Mouse (Mus musculus): ENCODE results near the gene Topbp1. TPM values are rescaled to one million over a fixed set of nuclear protein-coding genes. Genes with fewer than 3 reads are reported as not detected.

Topbp1 gene
- polyA plus RNA-seq (2012; fragmentation: generic; extraction: Trizol): 32.2 TPM
- long read RNA-seq, experiment 1, partial matches to known transcripts: 2 of 4 reads
- long read RNA-seq, experiment 1, other reads (novel, unspliced or antisense): 2 of 4 reads
- long read RNA-seq, experiment 2, full-length matches to known transcripts: 36 of 78 reads
- long read RNA-seq, experiment 2, partial matches to known transcripts: 27 of 78 reads
- long read RNA-seq, experiment 2, other reads (novel, unspliced or antisense): 15 of 78 reads

GRCm38 (mm10) chr9:103304927-103305326 lies at the start of gene Topbp1, which contains the start of gene 1300017J02Rik:
Topbp1 (plus strand) TSS chr9:103305215.
1300017J02Rik (minus strand) TSS chr9:103305082.
- H3K79me3 ChIP-seq (ENCODE audit: low read depth): peaks cover 29% of the 10 kb centered on the region
- peaks cover 27% of the 10 kb centered on the region for H3K36me3 ChIP-seq (ENCODE audit: control insufficient read depth, insufficient read depth)
- H3ac ChIP-seq (ENCODE audit: control insufficient read depth, insufficient read length, low read depth): peak within 1 kb of the TSS; percentile 85
- peaks cover 45% of the 10 kb centered on the region for H3K79me2 ChIP-seq (ENCODE audit: control insufficient read depth, insufficient read depth)
- TF ChIP-seq CEBPB (IDR thresholded peaks at IDR 0.05; ENCODE audit: low read depth) (no peak), MYOG (IDR thresholded peaks at IDR 0.05; ENCODE audit: control insufficient read depth, extremely low read depth, insufficient read length) (no peak), FOSL1 (IDR thresholded peaks at IDR 0.05; ENCODE audit: insufficient read depth, low read length, poor library complexity, severe bottlenecking) (no peak), USF1 (IDR thresholded peaks at IDR 0.05; ENCODE audit: low read depth) (no peak), MAX (IDR thresholded peaks at IDR 0.05) (no peak), MYOD1 (IDR thresholded peaks at IDR 0.05; ENCODE audit: control insufficient read depth, insufficient read length, low read depth) (no peak), CTCF (IDR thresholded peaks at IDR 0.05; ENCODE audit: control insufficient read depth, insufficient read depth, insufficient read length) (no peak)
- no peaks in the 10 kb centered on the region for H3K27me3 ChIP-seq (ENCODE audit: control insufficient read depth, insufficient read depth, insufficient read length)
- H3K4me3 ChIP-seq (ENCODE audit: insufficient read depth, poor library complexity, severe bottlenecking): peak within 1 kb of the TSS; percentile 60

GRCm38 (mm10) chr9:103265778-103266177 lies 39.2 kb upstream of the Topbp1 start:
- Histone ChIP-seq H3K36me3 (ENCODE audit: control insufficient read depth, insufficient read depth) (no peaks in the 10 kb centered on the region), H3K4me3 (ENCODE audit: insufficient read depth, poor library complexity, severe bottlenecking) (no peak overlapping the region), H3K27me3 (ENCODE audit: control insufficient read depth, insufficient read depth, insufficient read length) (peaks cover 41% of the 10 kb centered on the region), H3ac (ENCODE audit: control insufficient read depth, insufficient read length, low read depth) (no peak overlapping the region), H3K79me2 (ENCODE audit: control insufficient read depth, insufficient read depth) (no peaks in the 10 kb centered on the region), H3K79me3 (ENCODE audit: low read depth) (no peaks in the 10 kb centered on the region)
- no peak for TF ChIP-seq MAX (IDR thresholded peaks at IDR 0.05)

- H3K79me2 ChIP-seq (ENCODE audit: control insufficient read depth, insufficient read depth): no peaks in the 10 kb centered on the region
- peaks cover 42% of the 10 kb centered on the region for H3K27me3 ChIP-seq (ENCODE audit: control insufficient read depth, insufficient read depth, insufficient read length)
- TF ChIP-seq MYOG (IDR thresholded peaks at IDR 0.05; ENCODE audit: control insufficient read depth, extremely low read depth, insufficient read length) (no peak), FOSL1 (IDR thresholded peaks at IDR 0.05; ENCODE audit: insufficient read depth, low read length, poor library complexity, severe bottlenecking) (no peak), CEBPB (IDR thresholded peaks at IDR 0.05; ENCODE audit: low read depth) (no peak), MYOD1 (IDR thresholded peaks at IDR 0.05; ENCODE audit: control insufficient read depth, insufficient read length, low read depth) (no peak), MAX (IDR thresholded peaks at IDR 0.05) (no peak)
Observed at GRCm38 (mm10) chr9:103271104-103271503, 33.9 kb upstream of the Topbp1 start.

GRCm38 (mm10) chr9:103274819-103275218 lies 30.2 kb upstream of the Topbp1 start:
- Histone ChIP-seq H3K4me3 (ENCODE audit: insufficient read depth, poor library complexity, severe bottlenecking) (no peak overlapping the region), H3K79me3 (ENCODE audit: low read depth) (no peaks in the 10 kb centered on the region), H3ac (ENCODE audit: control insufficient read depth, insufficient read length, low read depth) (no peak overlapping the region), H3K79me2 (ENCODE audit: control insufficient read depth, insufficient read depth) (no peaks in the 10 kb centered on the region), H3K27me3 (ENCODE audit: control insufficient read depth, insufficient read depth, insufficient read length) (peaks cover 30% of the 10 kb centered on the region), H3K36me3 (ENCODE audit: control insufficient read depth, insufficient read depth) (no peaks in the 10 kb centered on the region)
- no peak for TF ChIP-seq USF1 (IDR thresholded peaks at IDR 0.05; ENCODE audit: low read depth)
- TF ChIP-seq CEBPB (IDR thresholded peaks at IDR 0.05; ENCODE audit: low read depth): peak; percentile 67

More at GRCm38 (mm10) chr9:103271104-103271503, 33.9 kb upstream of the Topbp1 start:
- no peak overlapping the region for H3ac ChIP-seq (ENCODE audit: control insufficient read depth, insufficient read length, low read depth)
- no peaks in the 10 kb centered on the region for H3K36me3 ChIP-seq (ENCODE audit: control insufficient read depth, insufficient read depth)
- H3K79me3 ChIP-seq (ENCODE audit: low read depth): no peaks in the 10 kb centered on the region
- no peak overlapping the region for H3K4me3 ChIP-seq (ENCODE audit: insufficient read depth, poor library complexity, severe bottlenecking)

- TF ChIP-seq FOSL1 (IDR thresholded peaks at IDR 0.05; ENCODE audit: insufficient read depth, low read length, poor library complexity, severe bottlenecking): no peak
- no peak for TF ChIP-seq CEBPB (IDR thresholded peaks at IDR 0.05; ENCODE audit: low read depth)
- no peak for TF ChIP-seq USF1 (IDR thresholded peaks at IDR 0.05; ENCODE audit: low read depth)
- no peak for TF ChIP-seq MYOD1 (IDR thresholded peaks at IDR 0.05; ENCODE audit: control insufficient read depth, insufficient read length, low read depth)
- no peak for TF ChIP-seq MAX (IDR thresholded peaks at IDR 0.05)
- Histone ChIP-seq H3K79me3 (ENCODE audit: low read depth) (no peaks in the 10 kb centered on the region), H3K4me3 (ENCODE audit: insufficient read depth, poor library complexity, severe bottlenecking) (no peak overlapping the region), H3K27me3 (ENCODE audit: control insufficient read depth, insufficient read depth, insufficient read length) (peaks cover 26% of the 10 kb centered on the region), H3K79me2 (ENCODE audit: control insufficient read depth, insufficient read depth) (no peaks in the 10 kb centered on the region), H3ac (ENCODE audit: control insufficient read depth, insufficient read length, low read depth) (no peak overlapping the region), H3K36me3 (ENCODE audit: control insufficient read depth, insufficient read depth) (no peaks in the 10 kb centered on the region)
Observed at GRCm38 (mm10) chr9:103275676-103276075, 29.3 kb upstream of the Topbp1 start.

- no peak overlapping the region for H3K4me3 ChIP-seq (ENCODE audit: insufficient read depth, poor library complexity, severe bottlenecking)
- TF ChIP-seq MYOD1 (IDR thresholded peaks at IDR 0.05; ENCODE audit: control insufficient read depth, insufficient read length, low read depth): no peak
- TF ChIP-seq MYOG (IDR thresholded peaks at IDR 0.05; ENCODE audit: control insufficient read depth, extremely low read depth, insufficient read length): no peak
- TF ChIP-seq MAX (IDR thresholded peaks at IDR 0.05): no peak
- TF ChIP-seq CEBPB (IDR thresholded peaks at IDR 0.05; ENCODE audit: low read depth): no peak
- no peak for TF ChIP-seq CTCF (IDR thresholded peaks at IDR 0.05; ENCODE audit: control insufficient read depth, insufficient read depth, insufficient read length)
- H3K79me2 ChIP-seq (ENCODE audit: control insufficient read depth, insufficient read depth): no peaks in the 10 kb centered on the region
- H3K36me3 ChIP-seq (ENCODE audit: control insufficient read depth, insufficient read depth): no peaks in the 10 kb centered on the region
- H3K27me3 ChIP-seq (ENCODE audit: control insufficient read depth, insufficient read depth, insufficient read length): peaks cover 18% of the 10 kb centered on the region
- no peaks in the 10 kb centered on the region for H3K79me3 ChIP-seq (ENCODE audit: low read depth)
- H3ac ChIP-seq (ENCODE audit: control insufficient read depth, insufficient read length, low read depth): no peak overlapping the region
Observed at GRCm38 (mm10) chr9:103276876-103277275, 28.1 kb upstream of the Topbp1 start.
